Mouse (Mus musculus): ENCODE measurements at regions not wholly inside any gene's neighbourhood (a gene's known extent, or its start where the extent isn't known, plus 50 kb on each side); places are given as distances from the start of the nearest gene placed in this dataset.
A peak's percentile ranks its signal among the peaks of the same experiment; 100 is the strongest.
"Not testable (repeated sequence)": the region's sequence is repeated elsewhere in the genome, so short reads cannot be mapped to it uniquely, and the experiment has no call there.

- Histone ChIP-seq H3K9me3 (replicated peaks) (no peaks in the 10 kb centered on the region), H3K9ac (replicated peaks) (no peak overlapping the region), H3K4me3 (replicated peaks) (no peak overlapping the region), H3K4me1 (peaks cover 4% of the 10 kb centered on the region; the same call in 1 of the 2 replicates), H3K4me2 (no peak overlapping the region), H3K27ac (replicated peaks) (no peak overlapping the region), H3K27me3 (replicated peaks) (no peaks in the 10 kb centered on the region), H3K36me3 (no peaks in the 10 kb centered on the region)
- 54% methylated on average over 3 of the region's 3 CpGs for WGBS
- ATAC-seq (ENCODE audit: low FRiP score), result peak; percentile 66
Observed at GRCm38 (mm10) chr14:104731319-104731995, 209.0 kb upstream of the Rnf219 start.

GRCm38 (mm10) chr14:104715651-104716050 is 193.2 kb upstream of the Rnf219 start:
- H3K9me3 ChIP-seq (replicated peaks); H3K27me3 ChIP-seq (replicated peaks); H3K36me3 ChIP-seq; H3K4me3 ChIP-seq (replicated peaks); H3K4me1 ChIP-seq; H3K9ac ChIP-seq (replicated peaks); H3K4me2 ChIP-seq; H3K27ac ChIP-seq (replicated peaks); ATAC-seq (ENCODE audit: low FRiP score): not testable (repeated sequence)
- WGBS, result 98% methylated on average over 24 of the region's 24 CpGs

- Histone ChIP-seq H3K4me3 (replicated peaks) (no peak overlapping the region), H3K27ac (replicated peaks) (no peak overlapping the region), H3K9ac (replicated peaks) (no peak overlapping the region), H3K36me3 (no peaks in the 10 kb centered on the region), H3K9me3 (replicated peaks) (no peaks in the 10 kb centered on the region), H3K27me3 (replicated peaks) (no peaks in the 10 kb centered on the region), H3K4me2 (no peak overlapping the region), H3K4me1 (no peaks in the 10 kb centered on the region)
- 42% methylated on average over 8 of the region's 8 CpGs for WGBS
- peak; percentile 74 for ATAC-seq (ENCODE audit: low FRiP score)
Observed at GRCm38 (mm10) chr14:104702283-104702893, 179.9 kb upstream of the Rnf219 start.

- H3K9me3 ChIP-seq (replicated peaks), result no peaks in the 10 kb centered on the region
- H3K27ac ChIP-seq (replicated peaks), result no peak overlapping the region
- 84% methylated on average over 4 of the region's 4 CpGs for WGBS
- H3K4me3 ChIP-seq (replicated peaks), result no peak overlapping the region
- no peaks in the 10 kb centered on the region for H3K27me3 ChIP-seq (replicated peaks)
- ATAC-seq (ENCODE audit: low FRiP score), result no peak
- no peak overlapping the region for H3K9ac ChIP-seq (replicated peaks)
- no peak overlapping the region for H3K4me2 ChIP-seq
- H3K4me1 ChIP-seq, result no peaks in the 10 kb centered on the region
- H3K36me3 ChIP-seq, result no peaks in the 10 kb centered on the region
Observed at GRCm38 (mm10) chr14:104698962-104699361, 176.5 kb upstream of the Rnf219 start.

GRCm38 (mm10) chr14:104695101-104695500 is 172.7 kb upstream of the Rnf219 start:
- no peak for ATAC-seq (ENCODE audit: low FRiP score)
- no peak overlapping the region for H3K4me2 ChIP-seq
- no peak overlapping the region for H3K4me3 ChIP-seq (replicated peaks)
- no peaks in the 10 kb centered on the region for H3K36me3 ChIP-seq
- H3K4me1 ChIP-seq, result no peaks in the 10 kb centered on the region
- no peak overlapping the region for H3K9ac ChIP-seq (replicated peaks)
- no peak overlapping the region for H3K27ac ChIP-seq (replicated peaks)
- 85% methylated on average over 4 of the region's 4 CpGs for WGBS
- H3K27me3 ChIP-seq (replicated peaks), result no peaks in the 10 kb centered on the region
- H3K9me3 ChIP-seq (replicated peaks), result no peaks in the 10 kb centered on the region

GRCm38 (mm10) chr14:104694174-104694803 is 171.8 kb upstream of the Rnf219 start:
- Histone ChIP-seq H3K9ac (replicated peaks) (no peak overlapping the region), H3K36me3 (no peaks in the 10 kb centered on the region), H3K4me1 (no peaks in the 10 kb centered on the region), H3K27ac (replicated peaks) (no peak overlapping the region), H3K4me2 (no peak overlapping the region), H3K4me3 (replicated peaks) (no peak overlapping the region), H3K9me3 (replicated peaks) (no peaks in the 10 kb centered on the region), H3K27me3 (replicated peaks) (no peaks in the 10 kb centered on the region)
- WGBS, result 80% methylated on average over 14 of the region's 14 CpGs
- ATAC-seq (ENCODE audit: low FRiP score), result no peak

GRCm38 (mm10) chr14:104692616-104693015 is 170.2 kb upstream of the Rnf219 start:
- no peaks in the 10 kb centered on the region for H3K36me3 ChIP-seq
- no peak overlapping the region for H3K4me2 ChIP-seq
- WGBS, result 90% methylated on average over 5 of the region's 5 CpGs
- ATAC-seq (ENCODE audit: low FRiP score), result no peak
- H3K9me3 ChIP-seq (replicated peaks), result no peaks in the 10 kb centered on the region
- H3K27ac ChIP-seq (replicated peaks), result no peak overlapping the region
- H3K4me1 ChIP-seq, result no peaks in the 10 kb centered on the region
- no peak overlapping the region for H3K4me3 ChIP-seq (replicated peaks)
- H3K9ac ChIP-seq (replicated peaks), result no peak overlapping the region
- no peaks in the 10 kb centered on the region for H3K27me3 ChIP-seq (replicated peaks)

GRCm38 (mm10) chr14:104688440-104688839 is 166.0 kb upstream of the Rnf219 start:
- 72% methylated on average over 3 of the region's 3 CpGs for WGBS
- ATAC-seq (ENCODE audit: low FRiP score), result no peak
- no peak overlapping the region for H3K4me3 ChIP-seq (replicated peaks)
- H3K36me3 ChIP-seq, result no peaks in the 10 kb centered on the region
- no peak overlapping the region for H3K4me2 ChIP-seq
- no peaks in the 10 kb centered on the region for H3K9me3 ChIP-seq (replicated peaks)
- no peak overlapping the region for H3K27ac ChIP-seq (replicated peaks)
- H3K4me1 ChIP-seq, result no peaks in the 10 kb centered on the region
- no peak overlapping the region for H3K9ac ChIP-seq (replicated peaks)
- no peaks in the 10 kb centered on the region for H3K27me3 ChIP-seq (replicated peaks)

GRCm38 (mm10) chr14:104676810-104677209 is 154.4 kb upstream of the Rnf219 start:
- Histone ChIP-seq H3K4me1 (peaks cover 10% of the 10 kb centered on the region), H3K36me3 (no peaks in the 10 kb centered on the region), H3K27ac (replicated peaks) (no peak overlapping the region), H3K27me3 (replicated peaks) (no peaks in the 10 kb centered on the region), H3K4me3 (replicated peaks) (no peak overlapping the region), H3K9me3 (replicated peaks) (no peaks in the 10 kb centered on the region), H3K4me2 (peak overlapping the region; percentile 30), H3K9ac (replicated peaks) (no peak overlapping the region; the same call in 1 of the 2 replicates)
- 1% methylated on average over 7 of the region's 7 CpGs for WGBS
- ATAC-seq (ENCODE audit: low FRiP score), result peak; percentile 80

GRCm38 (mm10) chr14:104661696-104662095 is 139.3 kb upstream of the Rnf219 start:
- WGBS, result 67% methylated on average over 1 of the region's 1 CpGs
- Histone ChIP-seq H3K27me3 (replicated peaks) (no peaks in the 10 kb centered on the region), H3K4me3 (replicated peaks) (no peak overlapping the region), H3K9me3 (replicated peaks) (no peaks in the 10 kb centered on the region), H3K4me1 (no peaks in the 10 kb centered on the region), H3K27ac (replicated peaks) (no peak overlapping the region), H3K36me3 (no peaks in the 10 kb centered on the region), H3K4me2 (no peak overlapping the region), H3K9ac (replicated peaks) (no peak overlapping the region)
- no peak for ATAC-seq (ENCODE audit: low FRiP score)

GRCm38 (mm10) chr14:104658751-104659150 is 136.3 kb upstream of the Rnf219 start:
- ATAC-seq (ENCODE audit: low FRiP score), result no peak
- Histone ChIP-seq H3K27ac (replicated peaks) (no peak overlapping the region), H3K9ac (replicated peaks) (no peak overlapping the region), H3K36me3 (no peaks in the 10 kb centered on the region), H3K4me3 (replicated peaks) (no peak overlapping the region), H3K9me3 (replicated peaks) (no peaks in the 10 kb centered on the region), H3K4me2 (no peak overlapping the region), H3K4me1 (no peaks in the 10 kb centered on the region), H3K27me3 (replicated peaks) (no peaks in the 10 kb centered on the region)
- 88% methylated on average over 1 of the region's 1 CpGs for WGBS

GRCm38 (mm10) chr14:104649980-104650379 is 127.5 kb upstream of the Rnf219 start:
- Histone ChIP-seq H3K4me3 (replicated peaks) (no peak overlapping the region), H3K9me3 (replicated peaks) (no peaks in the 10 kb centered on the region), H3K27ac (replicated peaks) (no peak overlapping the region), H3K36me3 (no peaks in the 10 kb centered on the region), H3K27me3 (replicated peaks) (no peaks in the 10 kb centered on the region), H3K4me2 (no peak overlapping the region), H3K9ac (replicated peaks) (no peak overlapping the region), H3K4me1 (peaks cover 7% of the 10 kb centered on the region; the same call in 1 of the 2 replicates)
- WGBS, result 53% methylated on average over 5 of the region's 5 CpGs
- no peak for ATAC-seq (ENCODE audit: low FRiP score)

All from neural tube, embryonic 15.5 days (tissue).